Mouse (Mus musculus) heart, postnatal 25 days (tissue): ENCODE results near the gene Cdh11. TPM values are rescaled to one million over a fixed set of nuclear protein-coding genes. Genes with fewer than 3 reads are reported as not detected.

Experiments used
- DNase-seq: peaks from one replicate; pipeline ENCODE4 v3.0.0; 2022; ENCODE audit warnings: low spot score
- intact Hi-C: fragments of 180-260 bp; cut with DNase I; formaldehyde crosslinking; loops from one replicate; pipeline ENCODE4 v1.15.1; 2025
- total RNA-seq, 2 experiments: library from RNA; stranded (reverse); gene quantifications; 2 replicates each; pipeline ENCODE4 v1.2.3; 2021

Cdh11 gene
- total RNA-seq = 10 to 100 TPM; 16.2 to 19.5 TPM

GRCm38 (mm10) chr8:102785592-102786416 lies at the start of gene Cdh11:
Gene Cdh11, minus strand, starts transcription at chr8:102785642.
- DNase-seq = no peak
- intact Hi-C loops = loop anchor here (2.0 to 10.0 kb wide), 2 partner anchors 271 to 691 kb away; no protein-coding TSS in a partner anchor

- no peak for DNase-seq
- intact Hi-C loops = no loop called here
Measured at GRCm38 (mm10) chr8:102813959-102814358, 28.5 kb upstream of the Cdh11 start.

GRCm38 (mm10) chr8:102790303-102790702 lies 4.9 kb upstream of the Cdh11 start:
- intact Hi-C loops = no loop called here
- DNase-seq = no peak

- DNase-seq = no peak
- intact Hi-C loops = loop anchor here (10.0 kb wide), 1 partner anchor 692 kb away; no protein-coding TSS in a partner anchor
Measured at GRCm38 (mm10) chr8:102786467-102787360, 1.3 kb upstream of the Cdh11 start.

- intact Hi-C loops = loop anchor here (2.0 to 10.0 kb wide), 3 partner anchors 270 to 1242 kb away; no protein-coding TSS in a partner anchor
- peak; percentile 36 for DNase-seq
Measured at GRCm38 (mm10) chr8:102784835-102785455, 497 bp downstream of the Cdh11 start.

GRCm38 (mm10) chr8:102783821-102784591 lies 1.4 kb downstream of the Cdh11 start:
- peak; percentile 4 for DNase-seq
- intact Hi-C loops = loop anchor here (2.0 to 10.0 kb wide), 3 partner anchors 269 to 1243 kb away; no protein-coding TSS in a partner anchor

- intact Hi-C loops = loop anchor here (5.0 to 10.0 kb wide), 2 partner anchors 688 to 1244 kb away; no protein-coding TSS in a partner anchor
- DNase-seq = no peak
Measured at GRCm38 (mm10) chr8:102782707-102783489, 2.5 kb downstream of the Cdh11 start.

- intact Hi-C loops = loop anchor here (5.0 to 10.0 kb wide), 2 partner anchors 686 to 1246 kb away; no protein-coding TSS in a partner anchor
- peak; percentile 6 for DNase-seq
Measured at GRCm38 (mm10) chr8:102780899-102781298, 4.5 kb downstream of the Cdh11 start.

- intact Hi-C loops = no loop called here
- no peak for DNase-seq
Measured at GRCm38 (mm10) chr8:102774594-102774993, 10.8 kb downstream of the Cdh11 start.

- intact Hi-C loops = no loop called here
- no peak for DNase-seq
Measured at GRCm38 (mm10) chr8:102771456-102771855, 14.0 kb downstream of the Cdh11 start.

- intact Hi-C loops = no loop called here
- no peak for DNase-seq
Measured at GRCm38 (mm10) chr8:102753839-102754238, 31.6 kb downstream of the Cdh11 start.

- DNase-seq = no peak
- intact Hi-C loops = no loop called here
Measured at GRCm38 (mm10) chr8:102742940-102743339, 42.5 kb downstream of the Cdh11 start.

GRCm38 (mm10) chr8:102742008-102742591 lies 43.3 kb downstream of the Cdh11 start:
- intact Hi-C loops = no loop called here
- DNase-seq = no peak

- intact Hi-C loops = no loop called here
- no peak for DNase-seq
Measured at GRCm38 (mm10) chr8:102740963-102741362, 44.5 kb downstream of the Cdh11 start.

GRCm38 (mm10) chr8:102738961-102739487 lies 46.4 kb downstream of the Cdh11 start:
- intact Hi-C loops = loop anchor here (10.0 kb wide), 1 partner anchor 134 kb away; no protein-coding TSS in a partner anchor
- DNase-seq = peak; percentile 13

GRCm38 (mm10) chr8:102738395-102738794 lies 47.0 kb downstream of the Cdh11 start:
- intact Hi-C loops = loop anchor here (10.0 kb wide), 1 partner anchor 134 kb away; no protein-coding TSS in a partner anchor
- no peak for DNase-seq

GRCm38 (mm10) chr8:102734419-102734818 lies 51.0 kb downstream of the Cdh11 start:
- no peak for DNase-seq
- intact Hi-C loops = loop anchor here (10.0 kb wide), 1 partner anchor 130 kb away; no protein-coding TSS in a partner anchor
